Mouse (Mus musculus) kidney, postnatal 36 days (tissue): ENCODE results near the gene Upk3bl.
"Not testable (repeated sequence)": the region's sequence is repeated elsewhere in the genome, so short reads cannot be mapped to it uniquely, and the experiment has no call there.

Experiments used
- DNase-seq, 2 experiments: peaks; one replicate each; pipeline ENCODE4 v3.0.0; 2021 to 2022; ENCODE audit warnings: mixed read lengths in 2 of 2

The Upk3bl gene

DNA sequence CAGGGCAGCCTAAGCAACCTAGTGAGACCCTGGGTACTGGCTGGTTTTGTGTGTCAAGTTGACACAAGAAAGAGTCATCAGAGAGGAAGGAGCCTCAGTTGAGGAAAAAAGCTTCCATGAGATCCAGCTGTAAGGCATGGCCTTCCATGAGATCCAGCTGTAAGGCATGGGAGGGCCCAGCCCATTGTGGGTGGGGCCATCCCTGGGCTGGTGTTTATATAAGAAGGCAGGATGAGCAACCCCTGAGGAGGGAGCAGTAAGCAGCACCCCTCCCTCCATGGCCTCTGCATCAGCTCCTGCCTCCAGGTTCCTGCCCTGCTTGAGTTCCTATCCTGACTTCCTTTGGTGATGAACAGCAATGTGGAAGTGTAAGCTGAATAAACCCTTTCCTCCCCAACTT is 5.8 kb upstream of the Upk3bl start:
- not testable (repeated sequence) for DNase-seq

DNA sequence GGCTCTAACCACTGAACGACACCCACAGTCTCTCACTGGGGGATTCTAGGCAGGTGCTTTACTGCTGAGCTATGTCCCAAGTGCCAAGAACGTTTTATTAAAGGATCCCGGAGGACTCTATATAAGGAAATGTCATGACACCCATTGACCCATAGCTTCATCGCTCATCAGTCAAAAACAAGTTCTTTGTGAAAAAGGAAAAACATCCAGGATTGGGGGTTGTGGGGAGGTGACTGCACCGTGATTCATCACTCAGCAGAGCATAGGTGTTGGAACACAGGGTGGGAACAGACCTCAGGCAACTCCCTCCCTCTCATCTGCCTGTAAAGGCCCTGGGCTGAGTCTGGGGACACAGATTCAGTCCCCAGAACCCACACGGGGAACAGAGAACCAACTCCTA is 4.4 kb upstream of the Upk3bl start:
- DNase-seq = no peak

DNA sequence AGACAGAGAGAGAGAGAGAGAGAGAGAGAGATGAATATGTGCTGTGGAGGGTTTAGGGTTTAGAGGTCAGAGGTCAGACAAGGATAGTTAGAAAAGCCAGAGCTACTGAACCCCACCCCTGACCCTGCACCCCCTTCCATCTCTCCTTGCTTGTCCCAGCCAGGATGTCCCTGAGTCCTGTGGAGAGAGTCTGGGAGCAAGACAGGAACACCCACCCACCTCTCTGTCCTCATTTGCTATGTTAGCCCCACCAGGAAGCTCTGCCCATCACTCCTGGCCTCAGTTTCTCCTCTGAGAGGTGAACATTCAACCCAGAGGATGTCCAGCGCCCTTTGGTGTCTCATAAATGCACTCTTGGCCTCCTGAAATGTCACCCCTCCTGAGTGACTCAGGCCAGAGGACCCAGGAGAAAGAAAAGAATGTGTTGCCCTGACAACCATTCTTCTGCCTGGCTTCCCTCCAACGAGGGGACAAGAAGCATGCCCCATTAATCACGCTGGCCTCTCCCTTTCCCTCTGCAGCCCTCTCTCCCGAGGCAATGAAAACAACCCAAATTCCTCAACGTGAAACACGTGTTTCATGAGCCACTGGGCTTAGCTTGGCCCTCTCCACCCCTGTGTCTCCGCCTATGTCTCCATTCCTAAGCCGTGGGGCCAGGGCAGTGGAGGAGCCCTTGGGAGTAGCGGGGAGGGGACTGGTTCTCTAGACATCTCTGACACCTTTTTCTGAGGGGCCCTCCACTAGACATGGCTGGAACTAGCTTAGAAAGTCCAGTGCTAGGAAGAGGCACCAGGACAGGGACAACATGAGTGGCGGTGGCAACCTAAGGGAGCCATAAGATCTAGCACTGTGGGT is 2.8 kb upstream of the Upk3bl start:
- DNase-seq = peak; percentile 80 to 87

DNA sequence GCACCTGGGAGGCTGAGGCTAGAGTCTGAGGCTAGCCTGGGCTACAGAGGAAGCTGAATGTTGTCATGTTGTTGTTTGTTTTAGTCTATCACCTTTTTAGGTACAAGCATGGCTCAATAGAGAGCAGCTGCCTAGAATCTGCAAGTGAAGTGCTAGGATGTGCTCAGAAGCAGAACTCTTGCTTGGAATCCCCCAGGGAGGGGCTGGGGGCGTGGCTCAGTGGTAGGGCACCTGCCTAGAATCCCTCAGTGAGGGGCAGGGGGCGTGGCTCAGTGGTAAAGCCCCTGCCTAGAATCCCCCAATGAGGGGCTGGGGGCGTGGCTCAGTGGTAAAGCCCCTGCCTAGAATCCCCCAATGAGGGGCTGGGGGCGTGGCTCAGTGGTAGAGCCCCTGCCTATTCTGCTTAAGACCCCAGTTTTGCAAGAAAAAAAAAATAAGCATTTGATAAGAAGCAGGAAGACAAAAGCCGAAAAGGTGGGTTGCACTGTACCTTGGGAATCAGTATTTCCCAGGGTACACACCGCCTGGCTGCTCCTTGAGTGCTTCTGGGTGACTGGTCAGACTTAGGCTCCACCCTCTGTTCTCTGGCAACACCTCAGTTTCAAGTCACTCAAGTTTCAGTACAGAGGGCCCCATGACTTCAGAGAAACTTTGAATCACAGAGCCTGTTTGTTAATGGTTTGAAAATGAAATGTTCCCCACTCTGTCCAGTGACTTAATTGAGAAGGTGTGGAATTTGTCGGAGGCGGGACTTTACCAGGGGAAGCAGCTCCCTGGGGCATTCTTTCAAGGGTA is 1.2 kb upstream of the Upk3bl start:
- peak; percentile 50 to 68 for DNase-seq

DNA sequence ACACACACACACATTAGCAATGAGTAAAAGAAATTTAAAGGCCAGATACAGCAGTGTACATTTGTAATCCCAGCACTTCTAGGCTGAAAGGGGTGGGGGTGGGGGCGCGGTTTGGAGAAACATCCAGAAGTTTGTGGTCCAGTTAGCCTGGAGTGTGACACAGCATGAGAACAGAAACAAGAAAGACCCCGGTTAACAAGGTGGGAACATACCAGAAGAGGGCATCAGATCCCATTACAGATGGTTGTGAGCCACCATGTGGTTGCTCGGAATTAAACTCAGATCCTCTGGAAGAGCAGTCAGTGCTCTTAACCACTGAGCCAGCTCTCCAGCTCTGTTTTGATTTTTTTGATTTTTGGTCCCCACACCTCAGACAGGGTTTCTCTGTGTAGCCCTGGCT is 1.8 kb downstream of the Upk3bl start:
- DNase-seq = no peak

DNA sequence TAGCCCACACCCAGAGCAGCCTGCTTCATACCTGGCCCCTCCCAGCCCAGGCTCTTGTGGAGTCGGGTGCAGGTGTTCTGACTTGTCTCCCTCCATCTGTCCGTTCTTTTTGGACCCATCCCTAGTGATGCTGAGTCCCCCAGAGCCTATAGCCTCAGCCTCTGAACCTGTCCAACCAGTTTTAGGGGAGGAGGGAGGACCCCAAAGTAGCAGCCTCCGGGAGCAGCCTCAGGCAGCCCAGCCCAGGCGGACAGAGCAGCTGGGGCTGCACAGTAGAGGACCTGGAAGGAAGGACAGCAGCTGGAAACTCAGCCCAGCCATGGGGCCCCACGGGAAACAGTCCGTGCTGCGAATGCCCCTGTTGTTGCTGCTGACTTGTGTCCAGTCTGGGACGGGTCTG is 2.8 kb downstream of the Upk3bl start:
- DNase-seq = no peak

DNA sequence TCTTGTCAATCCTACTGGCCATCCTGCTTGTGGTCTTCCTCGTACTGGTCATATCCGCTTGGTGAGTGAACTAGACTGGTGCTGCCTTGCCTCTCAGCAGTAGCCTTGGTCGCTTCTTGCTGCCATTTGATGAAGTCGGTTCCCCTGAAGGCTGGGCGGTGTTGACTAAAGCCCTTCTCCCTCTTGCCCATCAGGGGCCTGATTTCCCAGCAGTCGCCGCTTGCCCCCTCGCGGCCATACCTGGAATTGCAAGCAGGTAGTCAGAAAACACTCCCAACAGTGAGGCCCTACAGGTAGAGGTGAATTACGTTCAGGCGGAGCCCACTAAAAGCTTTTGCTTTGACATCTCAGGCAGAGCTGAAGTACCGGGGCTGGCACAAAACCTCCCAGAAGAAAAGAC is 7.3 kb downstream of the Upk3bl start:
- DNase-seq = peak; percentile 75 to 92

DNA sequence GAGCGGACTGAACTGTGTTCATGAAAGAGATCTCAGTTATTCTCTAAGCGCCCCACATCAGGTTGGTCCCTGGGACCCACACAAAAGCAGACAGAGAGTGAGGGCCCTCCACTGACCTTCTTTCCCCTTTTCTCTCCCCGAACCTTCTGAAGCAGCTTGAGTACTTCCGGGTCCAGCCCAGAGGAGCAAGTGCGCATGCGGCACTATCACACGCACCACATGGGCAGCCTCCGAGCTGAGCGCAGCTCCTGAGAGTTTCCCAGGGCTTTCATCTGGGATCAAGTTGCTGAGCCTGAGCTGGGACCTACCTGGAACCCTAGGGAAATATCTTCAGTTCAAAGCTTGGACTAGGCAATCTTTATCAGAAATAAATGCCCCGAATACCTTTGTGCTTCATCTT is 9.6 kb downstream of the Upk3bl start:
- DNase-seq = no peak

DNA sequence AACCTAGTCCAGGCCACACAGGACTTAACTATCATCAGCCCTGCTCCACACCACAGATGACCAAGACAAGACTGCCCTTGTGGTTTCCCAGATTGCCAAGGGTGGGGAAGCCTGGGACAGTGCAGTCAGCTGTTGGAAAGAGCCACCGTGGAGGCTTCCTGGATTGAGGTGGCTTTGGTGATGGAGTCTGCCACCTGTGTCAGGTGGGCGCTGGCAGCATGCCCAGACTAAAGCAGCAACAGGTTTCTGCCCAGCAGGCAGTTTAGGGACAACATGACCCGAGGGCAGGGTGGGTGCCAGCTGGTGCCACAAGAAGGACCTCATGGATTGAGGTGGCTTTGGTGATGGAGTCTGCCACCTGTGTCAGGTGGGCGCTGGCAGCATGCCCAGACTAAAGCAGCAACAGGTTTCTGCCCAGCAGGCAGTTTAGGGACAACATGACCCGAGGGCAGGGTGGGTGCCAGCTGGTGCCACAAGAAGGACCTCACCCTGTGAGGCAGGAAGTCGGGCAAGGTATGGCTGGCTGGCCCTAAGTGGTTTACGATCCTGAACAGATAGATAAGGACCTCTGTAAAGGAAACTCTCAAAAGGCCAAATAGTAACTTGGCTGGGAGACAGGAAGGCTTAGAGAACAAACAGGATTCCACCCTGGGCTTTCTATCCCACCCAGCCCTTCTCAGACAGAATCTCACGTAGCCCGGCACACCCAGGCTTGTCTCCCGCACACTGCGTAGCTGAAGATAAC is 12.3 kb downstream of the Upk3bl start:
- DNase-seq = peak in 1 of 2 experiments; percentile 13

DNA sequence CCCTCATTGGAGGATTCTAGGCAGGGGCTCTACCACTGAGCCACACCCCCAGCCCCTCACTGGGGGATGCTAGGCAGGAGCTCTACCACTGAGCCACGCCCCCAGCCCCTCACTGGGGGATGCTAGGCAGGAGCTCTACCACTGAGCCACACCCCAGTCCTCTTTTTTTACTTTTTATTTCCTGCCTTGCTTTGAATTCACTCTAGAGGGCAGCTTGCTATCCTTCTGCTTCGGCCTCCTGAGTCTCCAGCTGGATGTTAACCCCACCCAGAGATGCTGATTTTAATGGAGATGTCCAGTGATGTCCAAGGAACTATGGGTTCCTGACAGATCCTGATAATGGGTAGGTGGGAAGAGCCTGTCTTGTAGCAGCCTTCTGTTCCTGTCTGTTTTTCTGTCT is 15.1 kb downstream of the Upk3bl start:
- no peak for DNase-seq

DNA sequence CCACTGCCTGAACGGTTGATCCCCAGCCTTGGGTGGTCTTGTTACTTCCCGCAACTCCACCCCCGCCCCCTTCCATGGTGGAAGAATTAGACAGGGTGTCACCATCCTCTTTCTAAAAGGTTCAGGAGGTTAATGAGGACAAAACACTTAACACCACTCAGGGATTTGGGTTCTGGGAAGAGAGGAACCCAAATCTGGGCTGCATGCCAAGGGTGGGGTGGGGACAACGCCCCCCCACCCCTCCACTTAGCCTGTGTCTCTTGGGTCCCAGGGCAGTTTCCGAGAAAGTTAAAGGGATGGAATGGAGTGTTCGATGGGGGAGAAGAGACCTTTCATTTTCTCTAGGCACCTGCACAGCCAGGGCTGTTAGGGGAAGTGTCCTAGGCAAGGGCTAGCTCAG is 18.8 kb downstream of the Upk3bl start:
- no peak for DNase-seq

DNA sequence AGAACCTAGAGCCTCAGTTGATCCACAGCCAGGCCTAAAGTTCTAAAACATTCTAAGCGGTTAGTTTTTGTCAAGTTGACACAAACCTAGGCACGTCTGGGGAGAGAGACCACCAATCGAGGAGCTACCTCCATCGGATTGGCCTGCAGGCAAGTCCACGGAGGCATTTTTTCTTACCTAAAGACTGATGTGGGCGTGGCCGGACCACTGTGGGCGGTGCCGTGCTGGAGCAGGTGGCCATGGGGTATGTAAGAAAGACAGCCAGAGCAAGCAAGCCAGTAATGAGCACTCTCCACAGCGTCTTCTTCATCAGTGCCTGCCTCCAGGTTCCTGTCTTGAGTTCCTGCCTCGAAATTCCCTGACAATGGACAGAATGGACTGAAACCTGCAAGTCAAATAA is 19.2 kb downstream of the Upk3bl start:
- no peak for DNase-seq

DNA sequence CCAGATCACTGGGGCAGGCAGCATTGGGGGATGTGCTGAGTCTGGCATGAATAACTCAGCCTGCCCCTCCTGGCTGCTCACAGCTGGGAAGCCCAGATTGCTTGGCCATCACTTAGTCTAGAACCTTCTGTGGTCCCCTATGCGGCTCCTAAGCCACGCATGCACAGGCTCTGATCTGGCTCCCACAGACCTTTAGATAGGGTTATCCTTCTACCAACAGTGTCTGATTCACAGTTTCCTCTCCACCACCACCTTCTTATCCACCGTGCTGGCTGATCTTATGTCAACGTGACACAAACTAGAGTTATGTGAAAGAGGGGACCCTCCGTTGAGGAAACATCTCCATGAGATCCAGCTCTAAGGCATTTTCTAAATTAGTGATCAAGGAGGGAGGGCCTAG is 20.8 kb downstream of the Upk3bl start:
- no peak for DNase-seq

DNA sequence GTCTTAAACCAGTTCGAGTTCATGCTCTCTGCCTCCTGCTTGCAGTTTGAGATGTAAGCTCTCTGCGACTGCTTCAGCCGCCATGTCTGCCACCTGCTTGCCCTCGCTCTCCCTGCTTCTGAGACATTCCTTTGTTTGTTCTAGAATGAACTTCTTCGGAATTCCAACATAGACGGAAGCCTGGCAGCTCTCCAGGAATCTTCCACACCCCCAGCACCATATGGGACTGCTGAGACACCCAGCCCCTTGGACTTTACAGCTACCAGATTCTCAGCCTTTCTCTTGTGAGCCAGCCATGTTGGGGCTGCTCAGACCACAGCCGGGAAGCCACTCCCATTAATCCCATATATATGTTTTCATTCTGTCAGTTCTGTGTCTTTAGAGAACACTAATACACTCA is 22.0 kb downstream of the Upk3bl start:
- peak in 1 of 2 experiments; percentile 39 for DNase-seq

DNA sequence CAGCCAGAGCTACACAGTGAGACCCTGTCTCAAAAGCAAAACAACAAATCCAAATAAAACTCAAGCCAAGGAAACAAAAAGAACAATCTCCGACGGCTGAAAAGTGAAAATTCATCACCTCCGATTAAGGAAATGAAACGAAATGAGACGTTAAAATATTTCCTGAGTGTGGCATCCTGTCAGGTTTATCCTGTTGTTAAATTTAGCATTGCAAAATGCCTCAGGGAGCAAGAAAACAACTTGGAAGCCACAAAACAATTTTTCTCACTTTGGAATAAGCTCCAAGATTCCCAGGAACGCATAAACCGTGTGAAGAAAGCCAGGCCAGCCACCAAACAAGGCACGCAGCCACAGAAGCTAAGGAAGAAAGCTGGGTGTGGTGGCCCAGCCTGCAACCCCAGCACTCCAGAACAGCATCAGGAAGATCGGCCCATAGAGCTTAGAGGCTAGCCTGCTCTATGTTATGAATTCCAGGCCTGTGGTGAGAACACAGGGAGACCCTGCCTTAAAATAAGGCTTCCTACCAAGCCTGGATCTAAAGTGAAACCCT is 22.8 kb downstream of the Upk3bl start:
- DNase-seq = peak; percentile 40 to 47

DNA sequence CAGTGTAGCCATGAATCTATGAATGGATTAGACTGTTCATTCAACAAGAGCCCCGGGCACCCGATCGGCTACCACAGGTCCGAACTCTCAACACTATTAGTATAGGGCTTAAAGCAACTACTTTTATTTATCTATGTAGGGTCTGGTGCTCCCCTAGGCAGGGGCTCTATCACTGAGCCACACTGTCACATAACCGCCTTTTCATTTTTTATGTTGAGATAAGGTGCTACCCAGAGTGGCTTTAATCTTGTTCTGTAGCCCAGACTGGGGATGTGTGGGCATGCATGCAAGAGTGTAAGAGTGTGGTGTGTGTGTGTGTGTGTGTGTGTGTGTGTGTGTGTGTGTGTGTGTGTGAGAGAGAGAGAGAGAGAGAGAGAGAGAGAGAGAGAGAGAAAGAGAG is 23.8 kb downstream of the Upk3bl start:
- DNase-seq = no peak

DNA sequence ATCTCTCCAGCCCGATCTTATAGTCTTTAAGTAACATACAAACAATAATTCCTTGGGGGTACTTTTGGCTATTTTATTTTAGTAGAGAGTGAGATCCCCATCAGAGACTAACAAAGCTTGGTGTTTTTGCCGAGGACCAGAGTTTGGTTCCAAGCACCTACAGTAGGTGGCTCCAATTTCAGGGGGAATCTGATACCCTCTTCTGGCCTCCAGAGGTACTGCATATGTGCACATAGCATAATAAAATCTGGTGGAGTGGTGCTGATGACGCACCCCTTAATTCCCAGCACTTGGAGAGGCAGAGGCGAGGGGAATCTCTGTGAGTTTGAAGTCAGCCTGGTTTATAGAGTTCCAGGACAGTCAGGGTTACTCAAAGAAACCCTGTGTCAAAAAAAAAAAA is 28.1 kb downstream of the Upk3bl start:
- DNase-seq = no peak

DNA sequence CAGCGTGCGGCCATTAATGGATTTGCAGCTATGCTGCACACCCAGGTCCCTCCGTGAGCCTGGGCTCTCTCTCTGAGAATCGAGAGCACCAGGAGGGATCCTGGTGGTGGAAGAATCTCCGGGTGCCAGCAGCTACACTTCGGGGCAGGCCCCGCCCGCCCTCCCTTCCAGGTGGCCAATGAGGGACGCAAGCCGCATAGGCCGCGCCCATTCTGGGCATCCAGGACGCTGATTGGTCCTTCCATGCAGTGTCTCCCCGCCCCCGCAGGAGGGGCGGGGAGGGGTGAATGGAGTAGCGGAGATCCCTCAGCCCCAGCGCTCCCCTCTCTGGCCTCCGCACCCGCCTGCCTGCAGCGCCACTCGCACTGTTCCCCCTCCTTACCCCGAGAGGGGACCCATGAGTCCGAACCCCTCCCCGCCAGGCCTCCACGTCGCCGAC is 29.4 kb downstream of the Upk3bl start, which contains the start of gene Rasa4:
TSS of gene Rasa4 (plus strand) at position 248 of the 439 bp plus-strand sequence.
- DNase-seq = peak; percentile 95 to 96

DNA sequence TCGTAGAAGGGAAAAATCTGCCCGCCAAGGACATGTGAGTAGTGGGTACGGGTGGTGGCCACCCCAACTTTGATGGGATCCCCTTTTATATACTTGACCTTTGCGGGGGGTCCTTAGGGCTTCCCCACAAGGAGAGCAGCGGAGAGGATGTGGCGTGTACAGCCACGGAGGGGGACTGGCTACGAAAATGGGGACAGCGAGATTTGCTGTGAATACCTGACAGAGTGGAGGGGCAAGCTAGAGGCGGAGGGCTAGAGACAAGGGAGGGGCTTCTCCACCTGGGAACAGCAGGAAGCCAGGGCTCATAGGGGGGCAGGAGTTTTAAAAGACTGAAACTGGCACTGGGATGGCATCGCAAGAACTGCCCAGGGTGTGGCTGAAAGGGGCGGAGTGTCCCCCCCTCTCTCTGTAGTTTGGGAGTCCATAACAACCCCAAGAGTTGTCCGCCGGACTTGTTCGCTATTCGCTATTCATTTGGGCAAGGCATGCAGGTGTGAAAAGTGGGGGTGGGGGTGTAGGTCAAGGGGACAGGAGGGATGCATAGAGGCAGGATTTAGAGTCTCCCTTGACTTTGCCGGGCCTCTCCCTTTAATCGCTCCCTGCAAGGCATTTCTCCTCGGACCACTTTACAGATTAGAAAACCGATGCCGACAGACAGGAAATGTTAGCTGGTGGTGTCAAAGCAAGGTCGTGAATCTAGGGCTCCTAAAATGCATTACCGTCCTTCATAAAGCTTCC is 30.0 kb downstream of the Upk3bl start:
- peak in 1 of 2 experiments; percentile 38 for DNase-seq

DNA sequence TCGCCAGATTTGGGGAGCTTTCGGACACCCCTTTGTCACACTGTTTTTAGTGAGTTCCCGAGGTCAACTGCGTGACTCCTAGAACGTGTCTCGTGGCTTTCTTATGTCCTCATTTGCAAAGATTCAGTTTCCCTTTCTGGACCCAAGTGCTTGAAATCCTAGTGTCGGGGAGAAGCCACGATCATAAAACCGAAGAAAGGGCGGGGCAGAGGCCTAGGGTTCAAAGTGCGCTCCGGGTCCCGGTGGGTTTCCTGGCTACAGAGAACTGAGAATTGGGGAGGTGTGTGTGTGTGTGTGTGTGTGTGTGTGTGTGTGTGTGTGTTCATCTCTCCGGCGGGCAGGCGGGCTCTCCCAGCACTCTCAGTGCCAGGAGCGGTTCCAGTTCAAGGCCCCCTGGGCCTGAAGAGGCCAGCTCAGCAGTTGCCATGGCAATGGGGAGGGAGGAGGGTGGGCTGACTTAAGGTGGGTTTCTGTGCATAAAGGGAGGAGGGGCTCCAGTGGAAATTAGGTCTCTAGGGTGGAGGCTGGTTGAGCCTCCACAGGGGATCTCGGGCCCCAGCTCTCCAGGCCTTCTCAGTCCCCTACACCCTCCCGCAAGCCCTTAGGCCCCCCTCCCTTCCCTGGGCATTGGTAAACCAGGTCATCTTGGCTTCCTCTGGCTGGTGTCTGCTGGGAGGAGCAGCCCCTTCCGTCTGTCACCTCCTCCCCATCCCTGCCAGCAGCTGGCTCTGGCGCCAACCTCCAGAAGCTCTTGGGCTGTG is 30.8 kb downstream of the Upk3bl start:
- DNase-seq = peak in 1 of 2 experiments; percentile 41

DNA sequence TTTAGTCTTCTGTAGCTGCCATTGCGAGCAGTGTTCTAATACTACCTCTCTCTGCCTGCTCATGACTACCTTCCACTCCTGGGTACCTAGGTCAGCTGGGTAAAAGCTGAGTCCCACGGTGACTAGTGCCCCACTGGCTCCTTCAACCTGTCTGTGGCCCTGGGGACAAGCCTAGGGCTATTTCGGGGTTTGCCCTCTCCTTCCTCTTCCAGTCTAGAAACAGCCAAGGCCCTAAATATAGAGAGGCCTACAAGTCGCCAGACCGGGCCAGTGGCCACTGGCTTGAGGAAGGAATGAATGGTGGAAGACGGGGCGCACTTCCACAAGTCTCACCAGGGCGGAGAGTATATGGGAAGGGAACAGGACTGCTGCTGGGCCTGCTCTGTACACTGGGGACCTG is 32.0 kb downstream of the Upk3bl start:
- no peak for DNase-seq
